ENCODE assay signal across 19 mouse cellular contexts in the genomic region with DNA sequence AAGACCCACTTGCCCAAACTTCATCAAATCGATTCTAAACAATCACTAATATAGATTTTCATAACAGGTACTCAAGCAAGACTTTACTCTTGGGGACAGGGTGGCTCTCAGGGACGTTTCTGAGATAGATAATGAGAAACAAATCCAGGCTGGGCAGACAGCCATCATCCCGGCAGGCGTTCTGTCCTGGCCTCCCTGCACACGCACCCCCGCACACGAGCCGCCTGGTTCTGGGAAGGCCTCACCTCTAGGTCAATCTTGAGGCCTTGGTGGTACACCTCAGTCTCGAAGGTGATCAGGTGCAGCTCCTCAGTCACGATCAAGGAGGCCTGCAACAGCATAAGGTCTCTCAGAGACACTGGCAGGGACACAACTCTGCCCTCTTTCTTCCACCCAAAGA. TPM values are rescaled to one million over a fixed set of nuclear protein-coding genes. Genes with fewer than 3 reads are reported as not detected.
A peak's percentile ranks its signal among the peaks of the same experiment; 100 is the strongest.
DNase-seq lines count a peak whose midpoint lies in the region; ATAC-seq lines count a peak whose summit lies in the region.
"Had no signal": no experiment of that assay in that cellular context is flagged by ENCODE, and none has a peak within 500 bp of the region (broad histone marks: within the 10 kb centered on the region; RNA-seq: fewer than 3 reads in every experiment).

No protein-coding gene starts in this region.

- peak; percentile 22 for DNase-seq in cerebellum, adult 11 months
- DNase-seq in brain, adult 2 months (ENCODE audit: low read depth, low spot score) = peak; percentile 51
- peak; percentile 30 for DNase-seq in cerebellum, adult 8-10 months
- peak; percentile 70 for DNase-seq in cerebellum, postnatal 14 days
- DNase-seq in layer of hippocampus, postnatal 36 days = no peak
- DNase-seq in lung, postnatal 4 days = no peak
- DNase-seq: adrenal gland, adult 2 months; adrenal gland, postnatal 25 days; B cell, adult 2 months; forebrain, postnatal 0 days; gastrocnemius, postnatal 25 days; heart, postnatal 36 days; kidney, adult 8-10 months had no signal

- ATAC-seq in cerebellum, adult (ENCODE audit: insufficient number of reproducible peaks, low FRiP score, low TSS enrichment) = no peak
- ATAC-seq in activated CD4-positive, CD25-positive, alpha-beta regulatory T cell, adult 4 months = no peak
- ATAC-seq: CD4-positive, CD25-positive, alpha-beta regulatory T cell, adult 4 months; forebrain, postnatal 0 days; hindbrain, embryonic 16.5 days; inflammation-experienced regulatory T-cells, adult 6 months; intestine, postnatal 0 days had no signal

RNA-seq across cellular contexts. Expression of a gene that starts 36.9 kb away (rescaled TPM):
- total RNA-seq in layer of hippocampus, postnatal 36 days (2021) = 1 to 10 TPM; 1.1 to 1.5 TPM
- 10 to 100 TPM; 23.8 to 37.0 TPM for polyA plus RNA-seq in activated CD4-positive, CD25-positive, alpha-beta regulatory T cell, adult 4 months (2017; shearing (Covaris generic))

RNA-seq across cellular contexts. Expression of a gene that starts 43.3 kb away (rescaled TPM):
- total RNA-seq in layer of hippocampus, postnatal 36 days (2021) = 10 to 100 TPM; 34.2 to 44.7 TPM
- 10 to 100 TPM; 71.0 to 82.0 TPM for polyA plus RNA-seq in activated CD4-positive, CD25-positive, alpha-beta regulatory T cell, adult 4 months (2017; shearing (Covaris generic))

RNA-seq across cellular contexts. Expression of a gene that starts 45.6 kb away (rescaled TPM):
- 10 to 100 TPM; 11.7 to 12.7 TPM for total RNA-seq in layer of hippocampus, postnatal 36 days (2021)
- 10 to 100 TPM; 27.8 to 37.2 TPM for polyA plus RNA-seq in activated CD4-positive, CD25-positive, alpha-beta regulatory T cell, adult 4 months (2017; shearing (Covaris generic))

Comparison
In these comparisons a context has a peak if more than half of its experiments do, and no peak if none do; other contexts are left out.
1. DNase-seq: peak in cerebellum, adult 11 months (single experiment), brain, adult 2 months (single experiment), cerebellum, adult 8-10 months (single experiment) and cerebellum, postnatal 14 days (2 of 2); none in layer of hippocampus, postnatal 36 days (0 of 2) and lung, postnatal 4 days (0 of 2).